Mouse (Mus musculus): Measurements from ENCODE around the gene Zpbp. TPM values are rescaled to one million over a fixed set of nuclear protein-coding genes. Genes with fewer than 3 reads are reported as not detected.

Zpbp gene
- polyA plus RNA-seq, 1 experiment from 2014 or later: 0.64 TPM

DNA sequence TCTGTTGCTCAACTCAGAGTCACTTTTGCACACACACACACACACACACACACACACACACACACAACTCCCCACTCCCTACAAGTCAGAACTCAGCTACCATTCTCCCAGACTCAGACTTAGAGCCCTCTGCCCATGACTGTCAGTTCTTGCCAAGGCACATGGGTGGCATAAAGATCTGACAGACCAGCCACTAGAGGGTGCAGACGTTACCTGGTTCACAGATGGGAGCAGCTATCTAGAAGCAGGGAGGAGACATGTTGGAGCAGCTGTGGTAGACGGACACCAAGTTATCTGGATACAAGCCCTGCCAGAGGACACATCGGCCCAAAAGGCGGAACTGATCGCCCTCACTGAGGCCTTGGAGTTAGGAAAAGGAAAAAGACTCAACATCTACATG, 67.5 kb downstream of the Zpbp start:
- H3K4me1 ChIP-seq: no peaks in the 10 kb centered on the region
- WGBS: 82% methylated on average over 5 of the region's 5 CpGs
- H3K9ac ChIP-seq: no peak overlapping the region
- H3K4me3 ChIP-seq (replicated peaks): no peak overlapping the region
- ATAC-seq (ENCODE audit: insufficient number of reproducible peaks, low FRiP score, low TSS enrichment, low read depth): no peak
- no peaks in the 10 kb centered on the region for H3K27me3 ChIP-seq
- H3K36me3 ChIP-seq: no peaks in the 10 kb centered on the region
- H3K27ac ChIP-seq (replicated peaks): no peak overlapping the region
- H3K9me3 ChIP-seq (replicated peaks): no peaks in the 10 kb centered on the region
- H3K4me2 ChIP-seq (replicated peaks): no peak overlapping the region

DNA sequence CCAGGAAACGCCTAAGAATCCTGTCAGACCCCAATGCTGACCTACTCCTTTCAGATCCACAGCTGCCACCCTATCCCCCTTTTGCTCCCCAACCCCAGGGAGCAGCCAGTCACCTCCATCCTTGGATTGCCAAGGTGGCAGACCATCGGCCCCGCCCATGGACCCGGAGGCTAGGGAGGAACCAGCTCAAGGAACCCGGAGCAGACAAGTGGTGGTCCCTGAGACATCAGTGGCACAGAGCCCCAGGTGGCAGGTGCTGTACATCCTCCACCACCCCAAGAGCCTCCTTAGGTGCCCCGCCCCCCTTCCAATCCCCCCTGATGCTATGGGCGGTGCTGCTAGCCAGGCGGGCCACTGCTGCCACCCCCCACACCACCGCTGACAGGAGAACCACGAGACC, 69.0 kb downstream of the Zpbp start:
- WGBS: 94% methylated on average over 10 of the region's 10 CpGs
- no peak overlapping the region for H3K9ac ChIP-seq
- H3K36me3 ChIP-seq: no peaks in the 10 kb centered on the region
- H3K27me3 ChIP-seq: no peaks in the 10 kb centered on the region
- no peak overlapping the region for H3K27ac ChIP-seq (replicated peaks)
- no peak overlapping the region for H3K4me2 ChIP-seq (replicated peaks)
- no peaks in the 10 kb centered on the region for H3K4me1 ChIP-seq
- ATAC-seq (ENCODE audit: insufficient number of reproducible peaks, low FRiP score, low TSS enrichment, low read depth): 0 out of 2 replicates have a peak, but pooled peaks have one; percentile 34
- H3K4me3 ChIP-seq (replicated peaks): no peak overlapping the region
- no peaks in the 10 kb centered on the region for H3K9me3 ChIP-seq (replicated peaks)

DNA sequence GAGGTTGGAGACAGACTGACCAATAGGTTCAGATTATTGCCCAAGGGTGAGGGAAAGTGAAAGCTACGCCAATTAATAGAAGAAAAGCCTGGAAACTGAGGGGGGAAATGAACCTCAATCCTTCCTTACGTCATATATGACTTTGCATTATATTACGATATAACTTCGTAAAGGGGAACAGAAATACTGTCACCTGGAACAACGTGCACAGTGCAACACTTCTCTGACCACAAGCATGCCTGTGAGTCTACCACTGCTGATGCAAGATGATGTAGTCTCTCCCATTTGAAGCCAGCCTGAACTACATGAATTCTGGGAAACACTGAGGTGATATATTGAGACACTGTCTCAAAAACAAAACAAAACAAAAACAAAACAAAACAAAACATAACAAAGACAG, 90.9 kb downstream of the Zpbp start:
- 87% methylated on average over 5 of the region's 5 CpGs for WGBS
- no peak overlapping the region for H3K4me2 ChIP-seq (replicated peaks)
- H3K4me1 ChIP-seq: no peaks in the 10 kb centered on the region

DNA sequence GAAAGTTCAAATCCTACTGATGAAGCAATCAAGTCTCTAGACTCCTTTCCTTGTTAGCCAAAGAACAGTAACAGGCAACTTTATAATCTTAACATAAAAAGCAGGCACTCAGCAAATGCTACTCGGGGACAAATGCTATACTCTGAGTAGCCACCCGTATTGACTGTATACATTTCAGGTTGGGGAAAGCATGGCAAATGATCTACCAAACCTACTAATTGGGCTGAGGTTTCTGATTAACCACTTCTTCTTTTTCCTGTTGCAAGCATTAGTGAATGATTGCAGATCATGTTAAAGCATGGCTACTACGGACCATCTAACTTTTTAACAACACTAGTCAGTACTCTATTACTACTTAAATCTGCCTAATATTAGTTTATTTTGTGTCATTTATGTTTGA, 178.7 kb downstream of the Zpbp start:
- H3K4me3 ChIP-seq (replicated peaks): no peak overlapping the region
- H3K36me3 ChIP-seq: no peaks in the 10 kb centered on the region
- H3K9ac ChIP-seq: no peak overlapping the region
- no peak overlapping the region for H3K27ac ChIP-seq (replicated peaks)
- 90% methylated on average over 3 of the region's 3 CpGs for WGBS
- ATAC-seq (ENCODE audit: insufficient number of reproducible peaks, low FRiP score, low TSS enrichment, low read depth): no peak
- H3K4me1 ChIP-seq: no peaks in the 10 kb centered on the region
- no peaks in the 10 kb centered on the region for H3K27me3 ChIP-seq
- H3K4me2 ChIP-seq (replicated peaks): no peak overlapping the region
- no peaks in the 10 kb centered on the region for H3K9me3 ChIP-seq (replicated peaks)

More for the DNA sequence above, 90.9 kb downstream of the Zpbp start:
- no peak for ATAC-seq (ENCODE audit: insufficient number of reproducible peaks, low FRiP score, low TSS enrichment, low read depth)
- H3K9ac ChIP-seq: no peak overlapping the region
- no peaks in the 10 kb centered on the region for H3K36me3 ChIP-seq
- H3K9me3 ChIP-seq (replicated peaks): no peaks in the 10 kb centered on the region
- H3K4me3 ChIP-seq (replicated peaks): no peak overlapping the region
- no peaks in the 10 kb centered on the region for H3K27me3 ChIP-seq
- no peak overlapping the region for H3K27ac ChIP-seq (replicated peaks)

DNA sequence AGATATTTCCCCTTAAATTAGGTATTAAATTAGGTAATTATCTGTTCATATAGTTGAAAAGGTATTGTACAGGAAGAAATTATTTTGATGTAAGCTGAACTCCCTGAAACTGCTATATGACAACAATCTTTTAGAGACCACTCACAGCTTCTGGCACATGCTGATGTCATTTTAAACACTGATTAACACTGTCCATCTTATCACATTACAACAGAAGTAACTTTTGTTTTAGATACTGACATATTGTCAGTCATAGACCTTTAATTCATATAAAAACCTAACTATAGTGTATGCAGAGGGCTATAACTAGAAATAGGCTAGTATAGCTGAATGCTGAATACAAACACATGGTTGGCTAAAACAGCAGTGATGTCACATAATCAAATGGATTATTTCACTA, 182.1 kb downstream of the Zpbp start:
- H3K36me3 ChIP-seq: no peaks in the 10 kb centered on the region
- H3K9me3 ChIP-seq (replicated peaks): no peaks in the 10 kb centered on the region
- H3K27me3 ChIP-seq: no peaks in the 10 kb centered on the region
- H3K4me3 ChIP-seq (replicated peaks): no peak overlapping the region
- no peak overlapping the region for H3K4me2 ChIP-seq (replicated peaks)
- H3K9ac ChIP-seq: no peak overlapping the region
- no peak for ATAC-seq (ENCODE audit: insufficient number of reproducible peaks, low FRiP score, low TSS enrichment, low read depth)
- no peaks in the 10 kb centered on the region for H3K4me1 ChIP-seq
- no peak overlapping the region for H3K27ac ChIP-seq (replicated peaks)

DNA sequence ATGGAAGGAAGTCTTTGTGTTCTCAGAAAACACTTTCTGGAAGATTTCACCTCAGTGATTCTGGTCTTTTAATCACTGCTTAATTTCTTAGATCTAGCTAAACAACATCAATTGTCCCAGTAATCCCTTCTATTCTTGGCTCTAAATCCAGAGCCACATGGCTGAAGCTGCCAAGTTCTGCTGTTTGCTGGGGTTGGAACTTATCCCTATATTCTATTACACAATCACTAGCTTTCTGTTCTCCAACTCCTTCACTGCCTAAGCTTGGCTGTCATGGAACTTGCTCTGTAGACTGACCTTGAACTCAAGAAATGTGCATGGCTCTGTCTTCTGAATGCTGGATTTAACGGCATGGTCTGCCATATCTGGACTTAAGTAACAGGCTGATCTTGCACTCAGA, 204.9 kb downstream of the Zpbp start:
- H3K9me3 ChIP-seq (replicated peaks): no peaks in the 10 kb centered on the region
- no peak overlapping the region for H3K4me3 ChIP-seq (replicated peaks)
- 81% methylated on average over 1 of the region's 1 CpGs for WGBS
- H3K27me3 ChIP-seq: no peaks in the 10 kb centered on the region
- no peak overlapping the region for H3K4me2 ChIP-seq (replicated peaks)
- ATAC-seq (ENCODE audit: insufficient number of reproducible peaks, low FRiP score, low TSS enrichment, low read depth): no peak
- no peak overlapping the region for H3K9ac ChIP-seq
- H3K4me1 ChIP-seq: no peaks in the 10 kb centered on the region
- no peak overlapping the region for H3K27ac ChIP-seq (replicated peaks)
- no peaks in the 10 kb centered on the region for H3K36me3 ChIP-seq

DNA sequence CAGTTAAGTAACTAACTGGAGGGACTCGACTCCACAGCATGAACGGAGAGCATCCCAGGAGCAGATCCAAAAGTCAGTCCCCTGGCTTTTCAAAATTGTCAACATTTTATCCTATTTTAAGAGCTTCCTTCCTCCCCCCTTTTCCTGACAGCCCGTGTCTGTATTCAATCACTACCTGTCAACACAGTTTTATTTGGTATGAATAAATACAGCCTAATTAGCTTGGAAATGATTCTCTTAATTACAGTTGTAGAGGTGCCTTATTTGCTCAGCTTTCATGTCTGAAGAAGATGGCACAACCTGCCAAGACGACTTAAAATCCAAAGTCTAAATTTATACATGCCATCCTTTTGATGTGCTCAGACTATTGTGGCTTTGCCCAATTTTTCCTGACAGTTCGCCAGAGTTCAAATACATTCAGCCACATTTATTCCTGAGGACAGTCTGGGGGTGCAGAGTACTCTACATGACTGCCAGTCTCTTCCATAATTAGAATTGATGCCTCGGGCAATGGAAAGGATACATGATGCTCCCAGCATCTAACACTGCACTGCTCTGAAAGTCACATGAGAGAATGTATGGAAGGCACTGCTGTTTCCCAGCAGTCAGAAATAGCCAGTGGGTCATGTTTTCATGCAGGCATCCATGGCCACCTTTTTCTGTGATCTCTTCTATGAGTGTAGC, 219.4 kb downstream of the Zpbp start:
- Histone ChIP-seq H3K9ac (no peak overlapping the region), H3K4me3 (replicated peaks) (no peak overlapping the region), H3K27me3 (no peaks in the 10 kb centered on the region), H3K4me1 (no peaks in the 10 kb centered on the region), H3K4me2 (replicated peaks) (no peak overlapping the region), H3K36me3 (no peaks in the 10 kb centered on the region), H3K27ac (replicated peaks) (no peak overlapping the region), H3K9me3 (replicated peaks) (no peaks in the 10 kb centered on the region)
- 0 out of 2 replicates have a peak, but pooled peaks have one; percentile 29 for ATAC-seq (ENCODE audit: insufficient number of reproducible peaks, low FRiP score, low TSS enrichment, low read depth)
- 28% methylated on average over 6 of the region's 6 CpGs for WGBS

DNA sequence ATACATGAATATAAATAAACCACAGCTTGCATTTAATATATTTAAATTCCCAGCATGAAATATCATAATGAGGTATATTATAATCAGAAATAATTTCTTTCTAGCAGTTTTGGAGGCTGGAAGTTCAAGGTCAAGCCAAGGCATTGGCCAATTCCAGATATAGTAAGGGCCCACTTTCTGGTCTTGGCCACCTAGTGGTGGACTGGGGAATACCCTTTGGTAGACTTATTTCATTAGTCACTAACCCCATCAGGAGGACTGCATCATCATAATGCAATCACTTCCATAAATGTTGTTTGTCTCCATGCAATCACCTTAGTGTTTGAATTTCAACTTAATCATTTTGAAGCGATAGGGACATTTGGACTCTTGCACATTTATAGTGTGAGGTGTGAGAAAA, 222.9 kb downstream of the Zpbp start:
- WGBS: 69% methylated on average over 1 of the region's 1 CpGs
- H3K4me1 ChIP-seq: no peaks in the 10 kb centered on the region
- no peak overlapping the region for H3K4me2 ChIP-seq (replicated peaks)
- no peaks in the 10 kb centered on the region for H3K9me3 ChIP-seq (replicated peaks)
- no peak overlapping the region for H3K9ac ChIP-seq
- H3K27ac ChIP-seq (replicated peaks): no peak overlapping the region
- no peak for ATAC-seq (ENCODE audit: insufficient number of reproducible peaks, low FRiP score, low TSS enrichment, low read depth)
- H3K4me3 ChIP-seq (replicated peaks): no peak overlapping the region
- no peaks in the 10 kb centered on the region for H3K27me3 ChIP-seq
- no peaks in the 10 kb centered on the region for H3K36me3 ChIP-seq

Other genes with a start within 250 kb of the Zpbp start
- 0.97 and 1.1 TPM in 2 replicates for gene Spata48, start 314 bp downstream of the Zpbp start, polyA plus RNA-seq (2015; fragmentation: Nextera tagmentation; extraction: Ambion mirVana)
- gene 4930512M02Rik, start 165.4 kb upstream of the Zpbp start, polyA plus RNA-seq (2015; fragmentation: Nextera tagmentation; extraction: Ambion mirVana): not detected in 2 replicates
- 2.2 and 2.5 TPM in 2 replicates for gene Ikzf1, start 222.6 kb upstream of the Zpbp start, polyA plus RNA-seq (2015; fragmentation: Nextera tagmentation; extraction: Ambion mirVana)

Measured in embryonic facial prominence, embryonic 15.5 days (tissue).